Mouse (Mus musculus): Measurements from ENCODE around the gene Olfr706. TPM values are rescaled to one million over a fixed set of nuclear protein-coding genes. Genes with fewer than 3 reads are reported as not detected.
"Not testable (repeated sequence)": the region's sequence is repeated elsewhere in the genome, so short reads cannot be mapped to it uniquely, and the experiment has no call there.

The Olfr706 gene
- total RNA-seq (2021), result not detected

- DNase-seq (ENCODE audit: low spot score), result no peak
- intact Hi-C loops (cut with DNase I), result no loop called here
These were observed at the start of gene Olfr706 for GRCm38 (mm10) chr7:106888062-106888461. TSS of gene Olfr706 (minus strand) at chr7:106888162.

- DNase-seq (ENCODE audit: low spot score), result no peak
- intact Hi-C loops (cut with DNase I), result no loop called here
These were observed 44.2 kb upstream of the Olfr706 start, which contains the start of gene Olfr709-ps1 for GRCm38 (mm10) chr7:106932119-106932518. TSS of gene Olfr709-ps1 (minus strand) at chr7:106932219.

- DNase-seq (ENCODE audit: low spot score); intact Hi-C loops (cut with DNase I): not testable (repeated sequence)
These were observed 33.0 kb upstream of the Olfr706 start for GRCm38 (mm10) chr7:106920961-106921360.

- DNase-seq (ENCODE audit: low spot score), result no peak
- intact Hi-C loops (cut with DNase I), result no loop called here
These were observed 19.7 kb upstream of the Olfr706 start, which contains the start of gene Olfr1532-ps1 for GRCm38 (mm10) chr7:106907676-106908075. TSS of gene Olfr1532-ps1 (plus strand) at chr7:106908001.

- DNase-seq (ENCODE audit: low spot score); intact Hi-C loops (cut with DNase I): not testable (repeated sequence)
These were observed 13.2 kb upstream of the Olfr706 start, which contains the start of gene Olfr707 for GRCm38 (mm10) chr7:106901141-106901540. TSS of gene Olfr707 (minus strand) at chr7:106901241.

- DNase-seq (ENCODE audit: low spot score), result no peak
- intact Hi-C loops (cut with DNase I), result no loop called here
These were observed 11.2 kb downstream of the Olfr706 start, which contains the start of gene Olfr705 for GRCm38 (mm10) chr7:106876791-106877190. TSS of gene Olfr705 (minus strand) at chr7:106876891.

- no peak for DNase-seq (ENCODE audit: low spot score)
- intact Hi-C loops (cut with DNase I), result no loop called here
These were observed 25.1 kb downstream of the Olfr706 start, which contains the start of gene Olfr704 for GRCm38 (mm10) chr7:106862885-106863284. TSS of gene Olfr704 (plus strand) at chr7:106863185.

GRCm38 (mm10) chr7:106843060-106843459, 44.9 kb downstream of the Olfr706 start, which contains the start of gene Olfr703:
TSS of gene Olfr703 (plus strand) at chr7:106843360.
- intact Hi-C loops (cut with DNase I), result no loop called here
- no peak for DNase-seq (ENCODE audit: low spot score)

- intact Hi-C loops (cut with DNase I), result no loop called here
- DNase-seq (ENCODE audit: low spot score), result no peak
These were observed 54.2 kb downstream of the Olfr706 start, which contains the start of gene Olfr702 for GRCm38 (mm10) chr7:106833793-106834192. TSS of gene Olfr702 (minus strand) at chr7:106833893.

Other genes starting within 250 kb of the Olfr706 start
- not detected for gene Olfr693, start 207.6 kb downstream of the Olfr706 start, total RNA-seq (2021)
- gene Olfr694, start 196.3 kb downstream of the Olfr706 start, total RNA-seq (2021), result not detected
- gene Olfr695, start 171.8 kb downstream of the Olfr706 start, total RNA-seq (2021), result not detected
- gene Olfr697, start 145.7 kb downstream of the Olfr706 start, total RNA-seq (2021), result not detected
- not detected for gene Olfr698, start 132.8 kb downstream of the Olfr706 start, total RNA-seq (2021)
- not detected for gene Olfr699, start 95.0 kb downstream of the Olfr706 start, total RNA-seq (2021)
- not detected for gene Olfr700, start 79.3 kb downstream of the Olfr706 start, total RNA-seq (2021)
- not detected for gene Olfr701, start 74.0 kb downstream of the Olfr706 start, total RNA-seq (2021)
- gene Olfr702, start 54.3 kb downstream of the Olfr706 start, total RNA-seq (2021), result not detected
- not detected for gene Olfr703, start 44.8 kb downstream of the Olfr706 start, total RNA-seq (2021)
- not detected for gene Olfr704, start 25.0 kb downstream of the Olfr706 start, total RNA-seq (2021)
- not detected for gene Olfr705, start 11.3 kb downstream of the Olfr706 start, total RNA-seq (2021)
- gene Olfr707, start 13.1 kb upstream of the Olfr706 start, total RNA-seq (2021), result not detected
- gene Olfr1532-ps1, start 19.8 kb upstream of the Olfr706 start, total RNA-seq (2021), result not detected
- gene Olfr709-ps1, start 44.1 kb upstream of the Olfr706 start, total RNA-seq (2021), result not detected
- gene Olfr710, start 60.1 kb upstream of the Olfr706 start, total RNA-seq (2021), result not detected
- not detected for gene Olfr6, start 75.8 kb upstream of the Olfr706 start, total RNA-seq (2021)
- not detected for gene Olfr711, start 87.3 kb upstream of the Olfr706 start, total RNA-seq (2021)
- gene Olfr2, start 117.9 kb upstream of the Olfr706 start, total RNA-seq (2021), result not detected
- not detected for gene Olfr713, start 143.0 kb upstream of the Olfr706 start, total RNA-seq (2021)
- gene Olfr714, start 182.8 kb upstream of the Olfr706 start, total RNA-seq (2021), result not detected
- not detected for gene Olfr17, start 205.1 kb upstream of the Olfr706 start, total RNA-seq (2021)
- gene Olfr715b, start 222.2 kb upstream of the Olfr706 start, total RNA-seq (2021), result not detected
- not detected for gene Olfr715, start 242.9 kb upstream of the Olfr706 start, total RNA-seq (2021)